In genomic region chr19:6398447-6399284, GRCm38 (mm10) we compare ENCODE assay signal across 8 mouse cellular contexts. TPM values are rescaled to one million over a fixed set of nuclear protein-coding genes. Genes with fewer than 3 reads are reported as not detected.
DNase-seq lines count a peak whose midpoint lies in the region; ATAC-seq and TF ChIP-seq lines count a peak whose summit lies in the region.

No protein-coding gene starts in this region.

- peak; percentile 48 for DNase-seq in ovary, postnatal 14 days (ENCODE audit: low spot score)
- no peak for DNase-seq in ovary, adult 18-20 months (ENCODE audit: low spot score)
- DNase-seq in embryo, embryonic 11 days = peak; percentile 79
- DNase-seq in heart, embryonic 10.5 days (ENCODE audit: low spot score) = peak; percentile 90
- DNase-seq in kidney, adult 8-10 months = peak; percentile 52 to 62
- DNase-seq in lung, postnatal 0 days (ENCODE audit: low spot score) = peak; percentile 75
- peak; percentile 85 for DNase-seq in retina, postnatal 1 day
- DNase-seq in frontal cortex, postnatal 14 days (ENCODE audit: low spot score in 2 of 2) = no peak

- peaks cover 41% of the 10 kb centered on the region for H3K27me3 ChIP-seq in heart, embryonic 10.5 days (ENCODE audit: insufficient read depth, poor library complexity, severe bottlenecking)
- H3K27me3 ChIP-seq in lung, postnatal 0 days (replicated peaks; ENCODE audit: insufficient read depth, low read length) = no peaks in the 10 kb centered on the region

- peak overlapping the region; percentile 42 for H3K9ac ChIP-seq in lung, postnatal 0 days (replicated peaks; ENCODE audit: low read depth)

- peaks cover 18% of the 10 kb centered on the region for H3K36me3 ChIP-seq in heart, embryonic 10.5 days
- no peaks in the 10 kb centered on the region for H3K36me3 ChIP-seq in lung, postnatal 0 days (ENCODE audit: insufficient read depth, low read length)

- ATAC-seq in lung, postnatal 0 days = peak; percentile 44

- under 1% methylated on average over 39 of the region's 39 CpGs for WGBS in heart, embryonic 10.5 days
- 2% methylated on average over 35 of the region's 39 CpGs for WGBS in lung, postnatal 0 days

- no peak for TF ChIP-seq EP300 in lung, postnatal 0 days (IDR thresholded peaks at IDR 0.05)

- H3K27ac ChIP-seq in heart, embryonic 10.5 days = peak overlapping the region; percentile 90
- H3K27ac ChIP-seq in lung, postnatal 0 days (ENCODE audit: low read length) = peak overlapping the region; percentile 73

- H3K4me2 ChIP-seq in lung, postnatal 0 days (replicated peaks; ENCODE audit: low read depth, low read length) = peak overlapping the region; percentile 99

- H3K4me1 ChIP-seq in heart, embryonic 10.5 days = peaks cover 59% of the 10 kb centered on the region
- peaks cover 3% of the 10 kb centered on the region; the same call in 1 of the 2 replicates for H3K4me1 ChIP-seq in lung, postnatal 0 days (ENCODE audit: insufficient read depth, low read depth, low read length)

- TF ChIP-seq CTCF in lung, postnatal 0 days (IDR thresholded peaks at IDR 0.05) = no peak

- H3K9me3 ChIP-seq in heart, embryonic 10.5 days = no peaks in the 10 kb centered on the region
- H3K9me3 ChIP-seq in lung, postnatal 0 days (ENCODE audit: low read length) = no peaks in the 10 kb centered on the region

- peak overlapping the region; percentile 78 for H3K4me3 ChIP-seq in heart, embryonic 10.5 days
- peak overlapping the region; percentile 62 for H3K4me3 ChIP-seq in lung, postnatal 0 days (ENCODE audit: low read depth, low read length)

RNA-seq across cellular contexts. Expression of gene Rasgrp2, which starts 0.5 kb away (rescaled TPM):
- polyA plus RNA-seq in heart, embryonic 10.5 days (2016; fragmentation: Nextera tagmentation; extraction: Ambion mirVana) = 59.9 and 61.6 TPM in 2 replicates
- 99.2 and 128 TPM in 2 replicates for polyA plus RNA-seq in lung, postnatal 0 days (2015; fragmentation: Nextera tagmentation; extraction: Ambion mirVana)

RNA-seq across cellular contexts. Expression of gene Pygm, which starts 14.5 kb away (rescaled TPM):
- polyA plus RNA-seq in heart, embryonic 10.5 days (2016; fragmentation: Nextera tagmentation; extraction: Ambion mirVana) = 103 and 214 TPM in 2 replicates
- 20.5 and 32.1 TPM in 2 replicates for polyA plus RNA-seq in lung, postnatal 0 days (2015; fragmentation: Nextera tagmentation; extraction: Ambion mirVana)

RNA-seq across cellular contexts. Expression of gene Nrxn2, which starts 19.9 kb away (rescaled TPM):
- polyA plus RNA-seq in heart, embryonic 10.5 days (2016; fragmentation: Nextera tagmentation; extraction: Ambion mirVana) = 0.10 and 1.1 TPM in 2 replicates
- polyA plus RNA-seq in lung, postnatal 0 days (2015; fragmentation: Nextera tagmentation; extraction: Ambion mirVana) = 3.8 and 4.7 TPM in 2 replicates

RNA-seq across cellular contexts. Expression of gene Sf1, which starts 35.2 kb away (rescaled TPM):
- polyA plus RNA-seq in heart, embryonic 10.5 days (2016; fragmentation: Nextera tagmentation; extraction: Ambion mirVana) = 129 and 146 TPM in 2 replicates
- polyA plus RNA-seq in lung, postnatal 0 days (2015; fragmentation: Nextera tagmentation; extraction: Ambion mirVana) = 48.1 and 49.5 TPM in 2 replicates

RNA-seq across cellular contexts. Expression of gene Map4k2, which starts 57.7 kb away (rescaled TPM):
- 12.5 and 15.0 TPM in 2 replicates for polyA plus RNA-seq in heart, embryonic 10.5 days (2016; fragmentation: Nextera tagmentation; extraction: Ambion mirVana)
- 22.5 and 25.0 TPM in 2 replicates for polyA plus RNA-seq in lung, postnatal 0 days (2015; fragmentation: Nextera tagmentation; extraction: Ambion mirVana)

Comparison
In these comparisons a context has a peak if more than half of its experiments do, and no peak if none do; other contexts are left out.
1. DNase-seq: peak in ovary, postnatal 14 days (single experiment), embryo, embryonic 11 days (single experiment), heart, embryonic 10.5 days (single experiment), kidney, adult 8-10 months (2 of 2), lung, postnatal 0 days (single experiment) and retina, postnatal 1 day (single experiment); none in ovary, adult 18-20 months (single experiment) and frontal cortex, postnatal 14 days (0 of 2).